Comparison of ENCODE assay signal across 9 mouse cellular contexts in the genomic region with DNA sequence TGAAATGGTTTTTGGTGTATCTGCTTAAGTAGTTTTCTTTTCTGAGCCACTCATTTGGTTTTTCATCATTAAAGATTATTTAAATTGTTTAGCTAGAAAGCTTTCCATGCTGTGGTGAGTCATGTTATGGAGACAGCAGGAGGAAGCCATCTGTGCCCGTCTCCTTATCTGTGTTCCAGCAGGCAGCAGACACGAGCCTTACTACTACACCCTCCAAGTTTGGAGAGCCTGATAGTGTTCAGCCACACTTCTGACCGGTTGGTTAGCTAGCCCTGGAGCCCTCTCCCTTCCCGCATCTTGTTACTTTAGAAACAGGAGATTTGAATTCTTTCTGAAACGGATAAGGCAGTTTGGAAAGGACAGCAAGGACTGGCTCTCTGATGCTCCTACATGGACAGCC. TPM values are rescaled to one million over a fixed set of nuclear protein-coding genes. Genes with fewer than 3 reads are reported as not detected.
DNase-seq lines count a peak whose midpoint lies in the region; ATAC-seq and TF ChIP-seq lines count a peak whose summit lies in the region.
"Had no signal": no experiment of that assay in that cellular context is flagged by ENCODE, and none has a peak within 500 bp of the region (broad histone marks: within the 10 kb centered on the region; RNA-seq: fewer than 3 reads in every experiment).

No protein-coding gene starts in this region.

- H3K9ac ChIP-seq in stomach, embryonic 14.5 days (replicated peaks; ENCODE audit: low read depth, low read length), result no peak overlapping the region
- H3K9ac ChIP-seq in stomach, postnatal 0 days (ENCODE audit: low read length), result no peak overlapping the region
- no peak overlapping the region for H3K9ac ChIP-seq in hindbrain, embryonic 16.5 days (ENCODE audit: low read depth, low read length)
- no peak overlapping the region for H3K9ac ChIP-seq in hindbrain, embryonic 14.5 days

- H3K9me3 ChIP-seq in stomach, embryonic 14.5 days (ENCODE audit: control insufficient read depth, low read depth, low read length), result no peaks in the 10 kb centered on the region; the same call in 1 of the 2 replicates
- H3K9me3 ChIP-seq in stomach, postnatal 0 days (ENCODE audit: control insufficient read depth, low read length), result no peaks in the 10 kb centered on the region
- H3K9me3 ChIP-seq in hindbrain, embryonic 16.5 days (ENCODE audit: control insufficient read depth, low read length), result no peaks in the 10 kb centered on the region
- H3K9me3 ChIP-seq in hindbrain, embryonic 14.5 days (ENCODE audit: control insufficient read depth, low read length), result no peaks in the 10 kb centered on the region

- peak; percentile 40 for DNase-seq in cerebellum, adult 11 months
- no peak for DNase-seq in cerebellum, postnatal 4 days (ENCODE audit: low spot score in 2 of 2)
- DNase-seq in stomach, postnatal 0 days (ENCODE audit: low spot score), result no peak
- DNase-seq in liver, result peak; percentile 88
- DNase-seq in hindbrain, embryonic 14.5 days (ENCODE audit: low spot score), result no peak
- DNase-seq in kidney, adult 11 months, result no peak
- DNase-seq: lung, postnatal 36 days had no signal

- peak; percentile 77; the same call in 1 of the 2 replicates for ATAC-seq in stomach, embryonic 14.5 days (ENCODE audit: insufficient number of reproducible peaks, insufficient read depth, low FRiP score, low read depth)
- ATAC-seq in stomach, postnatal 0 days (ENCODE audit: low FRiP score, low TSS enrichment), result no peak
- ATAC-seq in hindbrain, embryonic 16.5 days, result no peak
- ATAC-seq in hindbrain, embryonic 14.5 days (ENCODE audit: low FRiP score), result no peak

- no peaks in the 10 kb centered on the region for H3K4me1 ChIP-seq in stomach, embryonic 14.5 days (ENCODE audit: control insufficient read depth, insufficient read depth, low read length)
- H3K4me1 ChIP-seq in stomach, postnatal 0 days (replicated peaks; ENCODE audit: control insufficient read depth, insufficient read depth), result no peaks in the 10 kb centered on the region
- no peaks in the 10 kb centered on the region; the same call in 1 of the 2 replicates for H3K4me1 ChIP-seq in hindbrain, embryonic 16.5 days (ENCODE audit: control insufficient read depth, insufficient read depth, low read depth, low read length)
- H3K4me1 ChIP-seq in hindbrain, embryonic 14.5 days (replicated peaks; ENCODE audit: control insufficient read depth, insufficient read depth, low read length), result no peaks in the 10 kb centered on the region

- no peak overlapping the region for H3K27ac ChIP-seq in stomach, embryonic 14.5 days (ENCODE audit: low read length)
- no peak overlapping the region for H3K27ac ChIP-seq in stomach, postnatal 0 days (replicated peaks)
- no peak overlapping the region for H3K27ac ChIP-seq in hindbrain, embryonic 16.5 days (ENCODE audit: low read depth, low read length)
- no peak overlapping the region for H3K27ac ChIP-seq in hindbrain, embryonic 14.5 days

- WGBS in stomach, embryonic 14.5 days, result 70% methylated on average over 5 of the region's 5 CpGs
- 57% methylated on average over 5 of the region's 5 CpGs for WGBS in stomach, postnatal 0 days
- WGBS in hindbrain, embryonic 16.5 days, result 81% methylated on average over 5 of the region's 5 CpGs
- 82% methylated on average over 5 of the region's 5 CpGs for WGBS in hindbrain, embryonic 14.5 days

- H3K4me3 ChIP-seq in stomach, embryonic 14.5 days (ENCODE audit: low read depth, low read length), result no peak overlapping the region
- no peak overlapping the region for H3K4me3 ChIP-seq in stomach, postnatal 0 days (ENCODE audit: low read depth, low read length)
- no peak overlapping the region for H3K4me3 ChIP-seq in hindbrain, embryonic 16.5 days (ENCODE audit: low read length)
- H3K4me3 ChIP-seq in hindbrain, embryonic 14.5 days (replicated peaks; ENCODE audit: low read length), result no peak overlapping the region

- H3K27me3 ChIP-seq in stomach, embryonic 14.5 days (ENCODE audit: control insufficient read depth, insufficient read depth, low read length), result no peaks in the 10 kb centered on the region
- H3K27me3 ChIP-seq in stomach, postnatal 0 days (ENCODE audit: control insufficient read depth, insufficient read depth, low read length), result no peaks in the 10 kb centered on the region
- no peaks in the 10 kb centered on the region for H3K27me3 ChIP-seq in hindbrain, embryonic 16.5 days (replicated peaks; ENCODE audit: control insufficient read depth, insufficient read depth, low read length)
- no peaks in the 10 kb centered on the region for H3K27me3 ChIP-seq in hindbrain, embryonic 14.5 days (ENCODE audit: control insufficient read depth, insufficient read depth, low read length)

- H3K4me2 ChIP-seq in stomach, embryonic 14.5 days (replicated peaks; ENCODE audit: low read depth, low read length), result no peak overlapping the region
- no peak overlapping the region for H3K4me2 ChIP-seq in stomach, postnatal 0 days (replicated peaks; ENCODE audit: low read depth)
- no peak overlapping the region for H3K4me2 ChIP-seq in hindbrain, embryonic 16.5 days (ENCODE audit: low read length)
- H3K4me2 ChIP-seq in hindbrain, embryonic 14.5 days (replicated peaks), result no peak overlapping the region

- H3K36me3 ChIP-seq in stomach, embryonic 14.5 days (ENCODE audit: control insufficient read depth, insufficient read depth, low read length), result no peaks in the 10 kb centered on the region
- H3K36me3 ChIP-seq in stomach, postnatal 0 days (ENCODE audit: control insufficient read depth, insufficient read depth, low read length), result no peaks in the 10 kb centered on the region
- H3K36me3 ChIP-seq in hindbrain, embryonic 16.5 days (ENCODE audit: control insufficient read depth, insufficient read depth, low read length), result no peaks in the 10 kb centered on the region
- no peaks in the 10 kb centered on the region for H3K36me3 ChIP-seq in hindbrain, embryonic 14.5 days (replicated peaks; ENCODE audit: control insufficient read depth, insufficient read depth)

- no peak for TF ChIP-seq EP300 in stomach, postnatal 0 days (optimal IDR thresholded peaks at IDR 0.05)

- no peak for TF ChIP-seq CTCF in stomach, postnatal 0 days (IDR thresholded peaks at IDR 0.05; ENCODE audit: low read depth)

RNA-seq across cellular contexts. Expression of a gene that starts 16.2 kb away (rescaled TPM):
- 9.5 and 10.4 TPM in 2 replicates for polyA plus RNA-seq in stomach, embryonic 14.5 days (2014; fragmentation: Nextera tagmentation; extraction: Ambion mirVana)
- 1.7 TPM in 2 replicates for polyA plus RNA-seq in stomach, postnatal 0 days (2015; fragmentation: Nextera tagmentation; extraction: Ambion mirVana)
- 16.6 and 17.1 TPM in 2 replicates for polyA plus RNA-seq in hindbrain, embryonic 16.5 days (2015; fragmentation: Nextera tagmentation; extraction: Ambion mirVana)
- polyA plus RNA-seq in hindbrain, embryonic 14.5 days (2014; fragmentation: Nextera tagmentation; extraction: Ambion mirVana), result 34.1 and 37.2 TPM in 2 replicates

RNA-seq across cellular contexts. Expression of a gene that starts 31.9 kb away (rescaled TPM):
- polyA plus RNA-seq in stomach, embryonic 14.5 days (2014; fragmentation: Nextera tagmentation; extraction: Ambion mirVana), result 726 and 741 TPM in 2 replicates
- 453 and 464 TPM in 2 replicates for polyA plus RNA-seq in stomach, postnatal 0 days (2015; fragmentation: Nextera tagmentation; extraction: Ambion mirVana)
- 318 and 333 TPM in 2 replicates for polyA plus RNA-seq in hindbrain, embryonic 16.5 days (2015; fragmentation: Nextera tagmentation; extraction: Ambion mirVana)
- polyA plus RNA-seq in hindbrain, embryonic 14.5 days (2014; fragmentation: Nextera tagmentation; extraction: Ambion mirVana), result 377 and 422 TPM in 2 replicates

RNA-seq across cellular contexts. Expression of a gene that starts 45.0 kb away (rescaled TPM):
- polyA plus RNA-seq in stomach, embryonic 14.5 days (2014; fragmentation: Nextera tagmentation; extraction: Ambion mirVana), result 27.6 and 28.3 TPM in 2 replicates
- 11.8 and 15.0 TPM in 2 replicates for polyA plus RNA-seq in stomach, postnatal 0 days (2015; fragmentation: Nextera tagmentation; extraction: Ambion mirVana)
- polyA plus RNA-seq in hindbrain, embryonic 16.5 days (2015; fragmentation: Nextera tagmentation; extraction: Ambion mirVana), result 18.8 and 20.9 TPM in 2 replicates
- 26.2 and 26.4 TPM in 2 replicates for polyA plus RNA-seq in hindbrain, embryonic 14.5 days (2014; fragmentation: Nextera tagmentation; extraction: Ambion mirVana)

Comparison
In these comparisons a context has a peak if more than half of its experiments do, and no peak if none do; other contexts are left out.
1. DNase-seq: peak in cerebellum, adult 11 months (single experiment) and liver (single experiment); none in cerebellum, postnatal 4 days (0 of 2), stomach, postnatal 0 days (single experiment), hindbrain, embryonic 14.5 days (single experiment) and kidney, adult 11 months (single experiment).